Mouse (Mus musculus) brain, adult 2 months (tissue): ENCODE data around the gene Lbhd2.

Experiments
- DNase-seq: peaks from one replicate; pipeline ENCODE4 v3.0.0; 2011; ENCODE audit warnings: low read depth, low spot score

Lbhd2 gene

DNA sequence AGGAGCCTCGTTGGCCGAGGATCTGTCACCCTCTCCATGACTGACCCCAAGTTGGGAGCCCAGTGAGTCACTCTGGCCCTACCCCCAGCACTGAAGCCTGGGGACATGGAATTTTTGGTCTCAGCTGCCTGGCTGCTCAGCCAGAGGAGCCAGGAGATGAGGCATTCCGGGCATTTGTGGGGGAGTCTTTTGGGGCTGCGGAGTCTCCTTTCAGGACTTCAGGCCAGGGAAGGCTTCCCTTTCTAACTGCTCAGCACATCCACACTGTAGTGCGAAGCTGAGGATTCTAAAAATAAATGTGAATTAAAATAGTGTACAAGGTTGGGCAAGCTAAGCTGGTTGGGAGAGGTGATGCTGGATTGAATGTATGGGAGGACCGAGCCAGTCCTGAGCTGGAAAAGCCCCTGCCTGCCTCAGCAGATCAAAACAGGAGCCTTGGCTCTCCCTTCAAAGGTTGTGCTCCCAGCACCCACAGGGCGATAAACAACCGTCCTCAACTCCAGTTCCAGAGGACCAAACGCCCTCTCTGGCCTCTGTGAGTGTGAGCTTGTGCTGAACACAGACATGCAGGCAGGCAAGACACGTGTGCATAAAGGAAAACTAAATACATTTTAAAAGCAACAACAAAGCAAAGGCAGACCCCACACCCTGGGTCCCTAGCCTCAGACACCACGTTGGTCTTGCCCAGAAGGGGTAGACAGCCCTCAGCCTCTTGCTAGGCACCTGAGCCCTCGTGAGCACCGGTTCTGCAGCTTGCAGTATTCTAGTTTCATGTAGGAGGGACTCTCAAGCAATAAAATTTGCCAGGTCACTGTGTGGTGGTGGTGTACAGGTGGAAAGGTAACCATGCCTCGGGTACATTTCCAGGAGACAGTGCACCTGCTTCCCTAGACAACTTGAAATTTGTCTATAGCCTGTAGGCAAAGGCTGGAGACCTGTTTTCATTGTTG is 24.5 kb downstream of the Lbhd2 start:
- peak; percentile 54 for DNase-seq

DNA sequence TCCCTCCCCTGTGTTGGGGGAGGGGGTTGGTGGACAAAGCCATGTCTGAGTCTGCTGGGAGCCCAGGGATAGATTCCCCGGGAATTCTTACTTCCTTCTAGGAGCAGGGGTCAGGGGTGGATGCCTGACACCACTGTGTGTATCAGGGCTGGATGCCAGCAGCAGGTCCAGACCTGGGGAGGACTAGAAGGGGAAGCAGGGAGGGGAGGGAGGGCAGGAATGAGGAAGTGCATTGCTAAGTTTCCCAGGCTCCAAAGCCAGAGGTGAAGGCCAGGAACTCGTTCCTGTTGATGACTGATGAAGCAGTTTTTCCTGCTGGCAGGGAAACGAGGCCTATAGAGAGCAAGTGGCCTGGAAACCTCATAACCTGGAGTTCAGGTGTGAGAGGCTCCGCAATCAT is 25.5 kb downstream of the Lbhd2 start:
- DNase-seq, result no peak

DNA sequence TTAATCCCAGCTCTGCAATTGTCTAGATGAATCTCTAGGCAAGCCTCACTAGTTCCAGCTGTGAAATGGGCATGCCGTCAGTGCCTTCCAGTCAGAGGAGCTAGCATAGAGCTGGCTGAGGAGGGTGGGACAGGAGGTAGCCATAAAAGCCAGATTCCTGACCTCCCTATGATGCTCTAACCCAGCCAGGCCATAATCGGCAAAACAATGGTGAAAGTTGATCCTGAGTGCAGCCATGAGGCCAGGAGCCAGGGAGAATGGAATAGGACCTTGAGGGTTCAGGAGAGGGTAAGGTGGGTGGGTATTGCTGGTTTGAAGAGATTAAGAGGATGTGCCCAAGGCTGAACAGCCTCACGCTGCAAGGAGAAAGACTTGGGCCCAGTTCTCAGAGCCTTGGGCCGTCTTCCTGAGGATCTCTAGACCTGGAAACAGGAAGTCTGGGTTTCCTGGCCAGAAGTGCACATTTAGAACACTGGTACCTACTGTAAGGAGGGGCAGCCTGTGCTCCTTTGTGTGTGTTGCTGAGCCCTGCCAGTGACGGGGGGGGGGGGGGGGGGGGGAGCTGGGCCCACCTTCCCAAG is 26.2 kb downstream of the Lbhd2 start:
- no peak for DNase-seq

DNA sequence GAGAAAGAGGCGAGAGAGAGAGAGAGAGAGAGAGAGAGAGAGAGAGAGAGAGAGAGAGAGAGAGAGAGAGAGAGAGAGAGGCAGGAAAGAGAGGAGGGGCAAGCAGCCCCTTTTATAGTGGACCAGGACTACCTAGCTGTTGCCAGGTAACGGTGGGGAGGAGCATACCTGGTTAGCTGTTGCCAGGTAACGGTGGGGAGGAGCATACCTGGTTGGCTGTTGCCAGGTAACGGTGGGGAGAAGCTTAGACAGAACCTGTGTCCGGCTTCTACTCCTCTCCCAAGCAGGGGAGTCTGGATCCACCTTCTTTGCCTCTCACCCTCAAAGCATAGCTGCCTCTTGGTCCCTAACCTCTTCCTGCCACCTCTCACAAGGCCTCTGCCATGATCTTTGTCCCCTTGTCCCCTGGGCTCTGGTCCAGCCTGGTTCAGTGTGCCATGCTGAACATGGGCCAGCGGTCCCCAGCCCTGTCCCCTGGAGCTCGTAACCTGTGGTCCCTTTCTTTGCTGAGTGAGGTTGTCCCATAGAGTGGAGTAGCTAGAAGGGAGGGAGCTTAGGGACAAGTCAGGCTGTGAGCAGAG is 27.6 kb downstream of the Lbhd2 start:
- DNase-seq, result peak; percentile 41

DNA sequence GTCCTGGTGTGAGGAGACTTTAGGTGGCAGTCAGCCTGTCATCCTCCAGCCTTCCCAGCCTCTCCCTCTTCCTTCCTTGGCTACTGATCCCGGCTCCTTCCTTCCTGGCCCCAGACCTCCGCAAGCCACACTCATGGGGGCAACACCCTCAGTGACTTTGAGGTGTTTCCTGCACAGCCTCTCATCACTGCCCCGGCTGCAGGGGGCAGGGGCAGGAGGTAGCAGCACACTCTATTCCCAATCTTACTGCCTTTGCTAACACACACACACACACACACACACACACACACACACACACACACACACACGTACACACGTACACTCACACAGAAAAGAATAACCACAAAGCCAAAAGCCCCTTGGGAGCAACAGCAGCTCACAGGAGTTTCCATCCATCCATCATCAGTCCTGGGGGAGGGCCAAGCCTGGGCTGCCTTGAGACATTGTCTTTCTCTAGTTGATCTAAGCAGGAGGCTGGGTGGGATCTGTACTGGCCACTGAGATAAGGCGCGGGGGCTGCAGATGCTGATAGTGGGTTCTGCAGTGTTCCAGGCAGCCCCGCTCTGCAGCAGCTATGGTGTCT is 28.2 kb downstream of the Lbhd2 start:
- no peak for DNase-seq

DNA sequence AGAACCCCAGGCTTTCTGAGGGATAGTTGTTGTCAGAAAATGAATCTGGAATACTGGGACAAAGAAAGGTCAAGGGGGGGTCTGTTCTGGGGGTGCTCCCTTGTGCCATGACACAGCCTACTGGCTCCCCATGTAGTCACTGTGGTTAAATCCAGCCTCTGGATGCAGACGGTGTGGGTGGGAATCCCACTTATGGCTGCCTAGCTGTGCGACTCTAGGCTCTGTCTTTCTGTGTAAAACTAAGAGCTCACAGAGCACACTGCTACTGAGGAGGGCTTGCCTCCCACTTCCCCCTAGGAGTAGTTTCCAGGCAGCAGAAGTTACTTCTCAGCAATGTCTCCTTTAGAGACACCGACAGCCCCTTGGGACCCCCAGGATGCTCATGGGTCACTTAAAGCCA is 29.6 kb downstream of the Lbhd2 start:
- DNase-seq, result peak; percentile 68

DNA sequence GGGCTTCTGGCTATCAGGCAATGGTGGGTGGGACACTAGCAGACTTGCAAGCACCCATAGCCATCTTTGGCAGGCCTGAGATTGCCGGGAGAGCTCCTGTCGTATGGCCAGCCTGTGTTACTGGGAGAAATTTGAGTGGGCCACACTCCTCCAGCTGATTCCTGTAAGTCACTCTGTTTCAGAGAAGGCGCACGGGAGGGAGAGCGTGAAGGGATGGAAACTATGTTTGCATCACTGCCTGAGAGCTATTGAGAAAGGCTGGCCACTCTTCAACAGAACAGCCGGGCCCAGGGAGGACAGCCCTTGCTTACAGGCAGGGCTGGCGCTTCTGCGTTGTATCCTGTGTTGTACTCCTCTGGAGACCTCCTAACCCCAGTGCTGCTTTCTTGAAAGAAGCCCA is 30.0 kb downstream of the Lbhd2 start:
- DNase-seq, result peak; percentile 82

DNA sequence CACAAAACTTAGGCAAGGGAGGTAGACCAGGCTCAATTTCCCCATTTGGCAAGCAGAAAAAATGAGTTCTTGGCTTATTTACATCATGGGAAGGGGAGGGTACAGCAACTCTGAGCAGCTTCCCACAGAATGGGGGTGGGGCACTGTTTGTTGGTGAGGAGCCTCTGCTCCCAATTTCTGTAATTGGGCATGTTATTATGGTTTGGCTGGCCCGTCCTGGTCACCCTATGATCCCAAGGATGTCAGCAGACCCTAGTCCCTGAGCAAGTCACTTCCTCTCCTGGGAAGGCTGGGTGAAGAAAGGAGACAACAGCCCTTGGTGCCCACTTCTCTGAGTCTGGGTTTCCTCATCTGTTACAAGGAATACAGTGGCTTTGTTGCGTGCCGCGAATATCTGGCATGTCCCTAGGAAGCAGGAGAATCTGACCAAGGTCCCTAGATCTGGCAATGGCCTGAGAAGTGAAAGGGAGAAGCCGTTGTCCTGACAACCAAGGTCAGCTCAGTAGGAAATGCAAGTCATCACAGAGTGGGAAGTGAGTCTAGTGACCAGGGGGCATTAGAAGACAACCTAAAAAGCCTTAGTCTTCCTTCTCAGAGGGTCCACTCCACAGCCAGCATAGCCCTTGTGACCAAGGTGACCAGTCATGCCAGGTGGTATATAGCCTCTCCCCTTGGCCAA is 30.8 kb downstream of the Lbhd2 start:
- no peak for DNase-seq

DNA sequence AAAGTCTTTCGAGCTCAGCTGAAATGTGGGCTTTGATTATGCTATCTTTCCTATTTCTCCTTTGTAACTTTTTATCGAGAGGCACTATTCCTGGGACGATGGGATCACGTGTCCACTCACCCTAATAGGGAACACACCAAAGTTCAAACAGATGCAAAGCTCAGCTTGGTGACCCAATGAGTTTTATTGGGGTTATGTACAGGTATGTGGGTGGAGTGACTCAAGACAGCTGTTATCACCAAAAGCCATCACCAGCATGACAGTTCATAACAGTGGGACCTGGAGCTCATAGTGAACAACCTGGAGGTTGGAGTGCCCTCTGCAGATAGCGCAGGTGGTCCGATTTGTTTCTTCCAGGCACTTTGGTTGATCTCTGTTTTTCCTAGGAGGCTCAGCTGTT is 32.2 kb downstream of the Lbhd2 start:
- DNase-seq, result no peak

DNA sequence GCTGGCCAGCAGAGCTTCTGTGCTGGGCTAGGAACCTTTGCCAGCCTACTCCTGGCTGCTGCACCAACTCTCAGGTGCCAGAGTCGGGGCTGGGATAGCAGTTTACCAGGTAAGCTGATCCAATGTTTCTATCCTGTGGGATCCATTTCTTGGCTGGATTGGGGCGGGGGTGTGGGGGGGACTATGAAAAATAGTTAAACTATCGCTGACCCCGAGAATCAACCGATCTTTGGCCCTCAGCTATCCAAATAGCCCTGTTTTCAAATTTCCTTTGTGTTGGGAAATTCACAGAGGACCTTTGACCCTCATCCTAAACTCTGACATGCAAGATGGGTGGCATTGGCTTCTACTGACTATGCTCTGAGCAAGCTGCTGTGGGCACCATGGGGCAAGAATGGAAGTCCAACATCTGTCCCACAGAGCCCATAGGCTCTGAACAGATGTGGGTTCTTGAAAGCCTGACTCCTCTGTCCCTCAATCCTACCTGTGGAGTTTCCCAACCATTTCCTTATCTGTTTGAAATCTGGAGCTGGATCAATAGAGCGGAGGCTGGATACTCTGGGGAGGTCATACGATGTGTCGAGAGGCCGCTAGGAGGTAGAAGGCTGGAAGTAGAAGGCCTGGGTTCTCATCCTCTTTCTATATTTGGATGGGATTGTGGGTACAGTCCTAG is 34.2 kb downstream of the Lbhd2 start:
- no peak for DNase-seq

DNA sequence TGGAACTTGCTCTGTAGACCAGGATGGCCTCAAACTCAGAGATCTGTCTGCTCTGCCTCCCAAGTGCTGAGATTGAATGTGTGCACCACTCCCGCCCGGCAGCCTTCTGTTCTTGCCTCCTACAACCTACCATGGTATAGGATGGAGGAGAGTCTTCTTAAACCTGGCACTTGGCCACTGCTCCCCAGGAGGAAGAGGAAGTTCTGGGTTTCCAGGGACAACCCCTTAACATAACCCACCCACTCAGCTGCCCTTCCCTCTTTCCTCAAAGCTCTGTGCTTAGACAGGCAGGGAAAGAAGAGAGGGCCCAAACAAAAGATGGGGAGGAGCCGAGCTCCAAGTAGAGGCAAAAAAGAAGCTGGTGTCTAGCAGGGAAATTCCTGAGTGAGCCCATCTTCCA is 34.9 kb downstream of the Lbhd2 start:
- peak; percentile 68 for DNase-seq

DNA sequence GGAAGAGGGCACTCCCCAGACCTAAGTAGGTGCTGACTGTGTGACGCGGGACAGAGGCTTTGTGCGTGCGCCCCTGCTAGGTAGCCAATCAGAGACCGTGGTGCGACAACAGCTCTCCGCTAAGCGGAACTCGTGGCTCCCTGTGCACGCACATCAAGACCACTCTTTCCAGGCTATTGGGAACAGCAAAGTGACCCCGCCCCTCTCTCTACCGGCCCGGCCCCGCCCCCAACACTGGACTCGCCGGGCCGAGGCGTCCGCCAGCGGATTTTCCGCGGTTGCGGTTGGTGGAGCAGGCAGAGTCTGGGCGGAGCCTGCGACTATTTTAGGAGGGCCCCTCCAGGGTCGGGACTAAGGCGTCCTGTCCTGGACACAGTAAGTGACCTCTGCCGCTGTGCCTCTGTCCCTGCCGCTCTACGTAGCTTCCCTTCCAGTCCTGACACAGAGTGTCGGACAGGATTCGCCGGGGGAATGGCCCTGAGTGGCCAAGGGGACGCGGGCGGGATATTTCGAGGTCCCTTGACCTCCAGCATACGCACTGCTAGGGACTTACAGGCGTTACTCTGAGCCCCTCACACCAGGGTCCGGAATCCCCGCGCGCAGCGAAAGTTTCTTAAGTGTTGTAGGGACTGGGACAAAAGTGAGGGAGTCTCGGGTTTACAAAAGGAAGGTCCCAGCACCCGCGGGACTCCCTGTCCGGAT is 35.9 kb downstream of the Lbhd2 start, which contains the start of gene Tnfaip2:
Gene Tnfaip2, plus strand, starts transcription at position 161 of the 702 bp plus-strand sequence.
- no peak for DNase-seq

DNA sequence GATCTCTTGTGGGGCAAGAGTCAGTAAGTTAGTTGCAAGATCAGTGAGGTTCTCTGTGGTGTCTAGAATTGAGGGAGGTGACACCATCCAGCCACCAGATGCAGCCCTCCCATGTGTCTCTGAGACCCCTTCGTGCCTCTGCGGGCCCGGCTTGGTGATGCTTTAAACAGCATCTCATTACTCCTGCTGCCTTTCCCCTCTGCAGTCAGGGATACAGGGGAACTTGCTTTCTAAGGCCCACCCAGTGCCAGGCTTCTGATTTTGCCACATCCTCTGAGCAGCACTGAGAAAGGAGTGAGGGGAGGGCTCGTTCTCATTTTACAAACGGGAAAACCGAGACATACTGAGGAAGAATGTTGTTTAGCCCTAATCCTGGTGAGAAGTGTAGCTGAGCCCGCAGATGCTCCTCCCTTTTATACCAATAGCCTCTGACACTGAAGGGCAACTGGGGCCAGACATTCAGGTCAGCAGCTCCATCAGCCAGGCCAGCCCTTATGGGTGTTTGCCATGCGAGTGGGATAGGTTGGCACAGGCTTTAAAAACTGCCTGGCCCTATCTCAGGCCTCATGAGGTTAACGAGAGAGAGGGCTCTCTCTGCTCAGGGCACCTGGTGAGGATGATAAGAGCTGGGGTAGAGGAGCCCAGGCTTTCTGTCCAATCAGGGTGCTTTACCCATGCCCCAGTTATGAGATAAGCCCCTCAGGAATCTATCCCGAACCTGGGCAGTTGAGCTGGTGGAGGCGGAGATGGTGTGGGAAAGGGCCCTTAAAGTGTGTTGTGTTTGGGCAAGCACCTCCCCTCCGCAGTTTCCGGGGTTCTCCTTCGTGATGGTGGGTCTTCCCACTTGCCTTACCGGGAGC is 36.6 kb downstream of the Lbhd2 start:
- DNase-seq, result no peak

DNA sequence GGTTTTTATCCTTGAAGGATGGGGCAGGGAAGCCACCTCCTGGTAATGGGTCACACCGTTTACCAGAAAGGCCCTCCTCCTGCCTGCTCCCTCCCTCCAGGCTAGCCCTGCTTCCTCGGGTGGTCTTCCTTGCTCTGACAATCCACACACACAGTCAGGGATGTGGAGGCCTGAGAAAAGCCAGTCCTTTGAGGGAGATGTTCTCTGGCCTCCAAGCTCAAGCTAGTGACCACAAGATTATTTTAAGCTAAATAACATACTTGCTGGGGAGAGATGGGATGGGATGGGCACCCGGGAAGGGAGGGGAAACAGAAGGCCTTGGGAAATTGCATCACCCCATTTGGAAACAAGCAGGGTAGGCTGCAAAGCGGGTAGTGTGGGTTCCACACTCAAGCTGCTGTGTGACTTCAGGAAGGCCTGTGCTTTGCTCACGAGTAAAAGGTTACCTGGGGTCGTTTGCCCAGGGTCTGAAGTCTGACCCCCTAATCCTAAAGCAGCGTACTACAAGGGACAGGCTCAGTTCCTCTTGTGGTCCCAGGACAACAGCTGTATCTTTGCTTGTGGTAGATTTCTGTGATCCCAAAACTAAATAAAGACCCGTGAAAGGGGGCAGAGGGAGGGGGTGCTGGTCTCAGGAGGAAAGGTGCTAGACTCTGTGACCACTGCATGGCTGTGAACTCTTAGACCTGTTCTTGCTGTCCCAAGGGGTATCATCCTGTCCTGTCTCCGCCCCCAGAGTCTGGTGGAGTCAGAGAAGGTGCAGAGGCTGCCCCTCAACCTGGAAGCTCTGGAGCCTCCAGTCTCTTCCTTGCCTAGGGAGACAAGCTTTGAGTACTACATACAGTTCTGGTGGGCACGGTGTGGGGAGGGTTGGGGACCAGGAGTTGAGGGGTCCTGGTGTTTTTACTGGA is 37.6 kb downstream of the Lbhd2 start:
- DNase-seq, result no peak

DNA sequence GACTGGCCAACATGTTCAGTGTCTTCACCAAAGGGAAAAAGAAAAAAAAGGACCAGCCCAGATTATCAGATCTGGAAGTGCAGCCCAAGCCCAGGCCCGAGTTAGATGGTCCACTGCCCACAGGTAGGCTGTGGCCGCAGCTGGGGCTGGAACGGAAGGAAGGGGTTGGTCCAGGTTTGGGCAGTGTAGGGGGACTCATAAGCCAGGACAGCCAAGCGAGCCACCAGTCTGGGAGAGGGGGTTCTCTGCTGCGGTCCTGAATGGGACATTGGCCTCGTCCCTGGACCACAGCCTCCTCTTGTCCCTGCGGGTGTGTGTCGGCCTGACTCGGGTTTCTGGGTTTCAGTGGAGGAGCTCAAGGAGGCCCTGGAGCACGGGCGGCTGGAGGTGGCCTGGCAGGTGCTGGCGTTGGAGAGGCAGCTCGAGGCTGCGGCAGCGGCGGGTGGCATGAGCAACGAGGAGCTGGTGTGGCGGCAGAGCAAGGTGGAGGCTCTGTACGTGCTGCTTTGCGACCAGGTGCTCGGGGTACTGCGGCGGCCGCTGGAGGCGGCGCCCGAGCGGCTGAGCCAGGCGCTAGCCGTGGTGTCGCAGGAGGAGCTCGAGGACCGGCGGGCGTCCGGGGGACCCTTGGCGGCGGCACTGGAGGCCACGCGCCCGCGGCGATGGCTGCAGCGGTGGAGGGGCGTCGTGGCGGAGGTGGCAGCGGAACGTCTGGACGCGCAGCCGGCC is 38.7 kb downstream of the Lbhd2 start:
- no peak for DNase-seq

DNA sequence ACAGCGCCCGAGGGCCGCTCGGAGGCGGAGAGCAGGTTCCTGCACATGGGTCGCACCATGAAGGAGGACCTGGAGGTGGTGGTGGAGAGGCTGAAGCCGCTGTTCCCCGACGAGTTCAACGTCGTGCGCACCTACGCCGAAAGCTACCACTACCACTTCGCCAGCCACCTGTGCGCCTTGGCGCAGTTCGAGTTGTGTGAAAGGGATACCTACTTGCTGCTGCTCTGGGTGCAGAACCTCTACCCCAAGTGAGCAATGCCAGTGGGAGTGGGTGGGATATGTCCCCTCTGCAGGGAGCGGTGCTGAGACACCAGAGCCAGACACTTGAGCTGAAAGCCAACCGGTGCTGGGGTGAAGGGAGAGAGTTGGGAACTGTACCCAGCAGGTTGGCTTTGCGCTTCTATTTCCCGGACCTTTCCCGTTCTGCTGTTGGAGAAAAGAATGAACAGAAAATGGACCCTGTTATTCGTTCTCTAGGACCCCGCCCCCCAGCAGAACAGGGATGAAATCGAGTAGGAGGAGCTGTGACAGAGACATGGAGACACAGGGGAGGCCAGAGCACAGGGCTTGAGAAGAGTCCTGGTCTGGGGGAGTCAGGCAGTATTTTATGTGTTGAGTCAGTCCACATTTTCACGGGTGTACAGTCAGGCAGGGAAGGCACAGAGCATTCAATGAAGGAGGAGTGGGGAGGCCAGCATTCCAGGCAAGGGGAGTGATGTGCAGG is 39.4 kb downstream of the Lbhd2 start:
- no peak for DNase-seq

DNA sequence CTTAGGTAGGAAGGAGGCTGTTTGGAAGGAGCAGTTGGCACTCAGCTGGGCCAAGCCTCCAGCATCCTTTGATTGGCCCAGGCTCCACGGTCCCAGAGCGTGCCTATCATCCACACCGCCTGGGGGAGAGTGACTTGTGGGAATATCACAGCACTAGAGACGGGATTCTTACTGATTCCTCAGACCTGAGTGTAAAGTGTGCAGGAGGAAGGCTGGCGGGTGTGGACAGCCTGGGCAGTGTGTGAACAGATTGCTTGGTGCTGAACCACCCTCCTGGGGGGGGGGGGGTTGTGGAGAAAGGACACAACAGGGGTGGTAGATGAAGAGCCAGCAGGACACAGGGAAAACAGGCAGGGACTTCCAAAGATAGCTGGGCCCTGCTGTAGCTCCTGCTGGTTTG is 40.1 kb downstream of the Lbhd2 start:
- DNase-seq, result no peak
